Mouse (Mus musculus): Measurements from ENCODE around the gene 9930021J03Rik. TPM values are rescaled to one million over a fixed set of nuclear protein-coding genes. Genes with fewer than 3 reads are reported as not detected.

The 9930021J03Rik gene
- polyA plus RNA-seq, 1 experiment from 2014 or later: 3.8 TPM

GRCm38 (mm10) chr19:29708003-29708402 is 97.8 kb downstream of the 9930021J03Rik start:
- H3K9ac ChIP-seq (ENCODE audit: low read length): no peak overlapping the region
- no peak for ATAC-seq (ENCODE audit: low read depth)

GRCm38 (mm10) chr19:29707314-29707898 is 98.4 kb downstream of the 9930021J03Rik start:
- no peak overlapping the region for H3K4me3 ChIP-seq (ENCODE audit: low read length)
- no peak for ATAC-seq (ENCODE audit: low read depth)

More at GRCm38 (mm10) chr19:29708003-29708402, 97.8 kb downstream of the 9930021J03Rik start:
- Histone ChIP-seq H3K36me3 (ENCODE audit: control insufficient read depth, insufficient read depth, low read length) (no peaks in the 10 kb centered on the region), H3K4me2 (ENCODE audit: low read depth, low read length) (peak overlapping the region; percentile 50), H3K4me1 (replicated peaks; ENCODE audit: control insufficient read depth, insufficient read depth, low read length) (no peaks in the 10 kb centered on the region), H3K27me3 (ENCODE audit: control insufficient read depth, insufficient read depth, low read depth, low read length) (peaks cover 7% of the 10 kb centered on the region), H3K9me3 (ENCODE audit: control insufficient read depth, low read length) (no peaks in the 10 kb centered on the region), H3K27ac (ENCODE audit: low read length) (no peak overlapping the region), H3K4me3 (ENCODE audit: low read length) (peak overlapping the region; percentile 38)
- 39% methylated on average over 14 of the region's 14 CpGs for WGBS

GRCm38 (mm10) chr19:29704436-29704835 is 101.4 kb downstream of the 9930021J03Rik start:
- H3K4me3 ChIP-seq (ENCODE audit: low read length): no peak overlapping the region
- H3K27ac ChIP-seq (ENCODE audit: low read length): no peak overlapping the region
- H3K4me2 ChIP-seq (ENCODE audit: low read depth, low read length): no peak overlapping the region
- no peaks in the 10 kb centered on the region for H3K36me3 ChIP-seq (ENCODE audit: control insufficient read depth, insufficient read depth, low read length)
- ATAC-seq (ENCODE audit: low read depth): no peak
- H3K9me3 ChIP-seq (ENCODE audit: control insufficient read depth, low read length): no peaks in the 10 kb centered on the region
- no peaks in the 10 kb centered on the region for H3K4me1 ChIP-seq (replicated peaks; ENCODE audit: control insufficient read depth, insufficient read depth, low read length)
- peaks cover 10% of the 10 kb centered on the region for H3K27me3 ChIP-seq (ENCODE audit: control insufficient read depth, insufficient read depth, low read depth, low read length)
- no peak overlapping the region for H3K9ac ChIP-seq (ENCODE audit: low read length)
- 89% methylated on average over 13 of the region's 13 CpGs for WGBS

More at GRCm38 (mm10) chr19:29707314-29707898, 98.4 kb downstream of the 9930021J03Rik start:
- Histone ChIP-seq H3K27ac (ENCODE audit: low read length) (no peak overlapping the region), H3K9ac (ENCODE audit: low read length) (no peak overlapping the region), H3K27me3 (ENCODE audit: control insufficient read depth, insufficient read depth, low read depth, low read length) (peaks cover 7% of the 10 kb centered on the region), H3K4me2 (ENCODE audit: low read depth, low read length) (peak overlapping the region; percentile 50), H3K4me1 (replicated peaks; ENCODE audit: control insufficient read depth, insufficient read depth, low read length) (no peaks in the 10 kb centered on the region), H3K9me3 (ENCODE audit: control insufficient read depth, low read length) (no peaks in the 10 kb centered on the region), H3K36me3 (ENCODE audit: control insufficient read depth, insufficient read depth, low read length) (no peaks in the 10 kb centered on the region)
- WGBS: 79% methylated on average over 9 of the region's 9 CpGs

- Histone ChIP-seq H3K4me3 (ENCODE audit: low read length) (no peak overlapping the region), H3K4me1 (replicated peaks; ENCODE audit: control insufficient read depth, insufficient read depth, low read length) (0 out of 2 replicates have a peak, but pooled peaks cover 2% of the 10 kb centered on the region), H3K9ac (ENCODE audit: low read length) (no peak overlapping the region), H3K9me3 (ENCODE audit: control insufficient read depth, low read length) (no peaks in the 10 kb centered on the region), H3K36me3 (ENCODE audit: control insufficient read depth, insufficient read depth, low read length) (no peaks in the 10 kb centered on the region), H3K27ac (ENCODE audit: low read length) (no peak overlapping the region), H3K4me2 (ENCODE audit: low read depth, low read length) (no peak overlapping the region), H3K27me3 (ENCODE audit: control insufficient read depth, insufficient read depth, low read depth, low read length) (peaks cover 13% of the 10 kb centered on the region)
- no peak for ATAC-seq (ENCODE audit: low read depth)
- 54% methylated on average over 4 of the region's 4 CpGs for WGBS
Observed at GRCm38 (mm10) chr19:29701707-29702106, 104.1 kb downstream of the 9930021J03Rik start.

- no peak within 1 kb of the TSS for H3K4me2 ChIP-seq (ENCODE audit: low read depth, low read length)
- no peak for ATAC-seq (ENCODE audit: low read depth)
- 27% methylated on average over 3 of the region's 3 CpGs for WGBS
- H3K9ac ChIP-seq (ENCODE audit: low read length): no peak within 1 kb of the TSS
- H3K36me3 ChIP-seq (ENCODE audit: control insufficient read depth, insufficient read depth, low read length): no peaks in the 10 kb centered on the region
- H3K27me3 ChIP-seq (ENCODE audit: control insufficient read depth, insufficient read depth, low read depth, low read length): peaks cover 14% of the 10 kb centered on the region
- no peak within 1 kb of the TSS for H3K4me3 ChIP-seq (ENCODE audit: low read length)
- 0 out of 2 replicates have a peak, but pooled peaks cover 2% of the 10 kb centered on the region for H3K4me1 ChIP-seq (replicated peaks; ENCODE audit: control insufficient read depth, insufficient read depth, low read length)
- H3K9me3 ChIP-seq (ENCODE audit: control insufficient read depth, low read length): peaks cover 7% of the 10 kb centered on the region; the same call in 1 of the 2 replicates
- H3K27ac ChIP-seq (ENCODE audit: low read length): no peak within 1 kb of the TSS
Observed at GRCm38 (mm10) chr19:29697245-29697874, 108.4 kb downstream of the 9930021J03Rik start, which contains the start of gene Mlana. Gene Mlana, plus strand, starts transcription at chr19:29697824.

- H3K4me2 ChIP-seq (ENCODE audit: low read depth, low read length): no peak overlapping the region
- peaks cover 7% of the 10 kb centered on the region; the same call in 1 of the 2 replicates for H3K9me3 ChIP-seq (ENCODE audit: control insufficient read depth, low read length)
- 0 out of 2 replicates have a peak, but pooled peaks cover 2% of the 10 kb centered on the region for H3K4me1 ChIP-seq (replicated peaks; ENCODE audit: control insufficient read depth, insufficient read depth, low read length)
- no peak overlapping the region for H3K4me3 ChIP-seq (ENCODE audit: low read length)
- no peaks in the 10 kb centered on the region for H3K36me3 ChIP-seq (ENCODE audit: control insufficient read depth, insufficient read depth, low read length)
- H3K27ac ChIP-seq (ENCODE audit: low read length): no peak overlapping the region
- ATAC-seq (ENCODE audit: low read depth): no peak
- H3K27me3 ChIP-seq (ENCODE audit: control insufficient read depth, insufficient read depth, low read depth, low read length): peaks cover 14% of the 10 kb centered on the region
- H3K9ac ChIP-seq (ENCODE audit: low read length): no peak overlapping the region
Observed at GRCm38 (mm10) chr19:29696840-29697239, 108.9 kb downstream of the 9930021J03Rik start.

GRCm38 (mm10) chr19:29696309-29696708 is 109.5 kb downstream of the 9930021J03Rik start:
- Histone ChIP-seq H3K27ac (ENCODE audit: low read length) (no peak overlapping the region), H3K4me1 (replicated peaks; ENCODE audit: control insufficient read depth, insufficient read depth, low read length) (0 out of 2 replicates have a peak, but pooled peaks cover 2% of the 10 kb centered on the region), H3K4me3 (ENCODE audit: low read length) (no peak overlapping the region), H3K4me2 (ENCODE audit: low read depth, low read length) (no peak overlapping the region), H3K36me3 (ENCODE audit: control insufficient read depth, insufficient read depth, low read length) (no peaks in the 10 kb centered on the region), H3K9me3 (ENCODE audit: control insufficient read depth, low read length) (peaks cover 7% of the 10 kb centered on the region; the same call in 1 of the 2 replicates), H3K27me3 (ENCODE audit: control insufficient read depth, insufficient read depth, low read depth, low read length) (peaks cover 14% of the 10 kb centered on the region), H3K9ac (ENCODE audit: low read length) (no peak overlapping the region)
- 90% methylated on average over 4 of the region's 4 CpGs for WGBS
- no peak for ATAC-seq (ENCODE audit: low read depth)

- 0 out of 2 replicates have a peak, but pooled peaks cover 2% of the 10 kb centered on the region for H3K4me1 ChIP-seq (replicated peaks; ENCODE audit: control insufficient read depth, insufficient read depth, low read length)
- H3K4me3 ChIP-seq (ENCODE audit: low read length): no peak overlapping the region
- H3K4me2 ChIP-seq (ENCODE audit: low read depth, low read length): no peak overlapping the region
- ATAC-seq (ENCODE audit: low read depth): no peak
- H3K9ac ChIP-seq (ENCODE audit: low read length): no peak overlapping the region
- no peak overlapping the region for H3K27ac ChIP-seq (ENCODE audit: low read length)
- H3K36me3 ChIP-seq (ENCODE audit: control insufficient read depth, insufficient read depth, low read length): no peaks in the 10 kb centered on the region
- H3K9me3 ChIP-seq (ENCODE audit: control insufficient read depth, low read length): peaks cover 7% of the 10 kb centered on the region; the same call in 1 of the 2 replicates
- H3K27me3 ChIP-seq (ENCODE audit: control insufficient read depth, insufficient read depth, low read depth, low read length): peaks cover 11% of the 10 kb centered on the region
- WGBS: 88% methylated on average over 10 of the region's 10 CpGs
Observed at GRCm38 (mm10) chr19:29695071-29695470, 110.7 kb downstream of the 9930021J03Rik start.

- no peak overlapping the region for H3K4me3 ChIP-seq (ENCODE audit: low read length)
- WGBS: 47% methylated on average over 16 of the region's 16 CpGs
- 0 out of 2 replicates have a peak, but pooled peaks have one; percentile 45 for ATAC-seq (ENCODE audit: low read depth)
- no peaks in the 10 kb centered on the region for H3K36me3 ChIP-seq (ENCODE audit: control insufficient read depth, insufficient read depth, low read length)
- H3K27me3 ChIP-seq (ENCODE audit: control insufficient read depth, insufficient read depth, low read depth, low read length): peaks cover 37% of the 10 kb centered on the region
- no peak overlapping the region for H3K9ac ChIP-seq (ENCODE audit: low read length)
- H3K27ac ChIP-seq (ENCODE audit: low read length): no peak overlapping the region
- H3K4me1 ChIP-seq (replicated peaks; ENCODE audit: control insufficient read depth, insufficient read depth, low read length): no peaks in the 10 kb centered on the region
- H3K9me3 ChIP-seq (ENCODE audit: control insufficient read depth, low read length): peaks cover 14% of the 10 kb centered on the region
- H3K4me2 ChIP-seq (ENCODE audit: low read depth, low read length): no peak overlapping the region
Observed at GRCm38 (mm10) chr19:29683844-29684540, 121.8 kb downstream of the 9930021J03Rik start.
